Mouse (Mus musculus) heart, postnatal 0 days (tissue): ENCODE data around the gene C530008M17Rik. TPM values are rescaled to one million over a fixed set of nuclear protein-coding genes. Genes with fewer than 3 reads are reported as not detected.

ENCODE experiments used
- ATAC-seq: fragments of 200-750 bp; cut with Nextera tagmentation; 2 replicates; pipeline ENCODE4 v1.8.0; 2017; ENCODE audit warnings: low read depth, moderate number of reproducible peaks, moderate library complexity; ENCODE audit not compliant: insufficient read depth
- DNase-seq: peaks from one replicate; pipeline ENCODE4 v3.0.0-alpha.2; 2016; ENCODE audit warnings: low spot score
- H3K27ac ChIP-seq: fragments of 300-500 bp; sonication (generic); 2 replicates; pipeline ENCODE4 v1.5.1; 2014; ENCODE audit warnings: low read depth, mild to moderate bottlenecking
- H3K27me3 ChIP-seq: fragments of 300-500 bp; sonication (generic); 2 replicates; pipeline ENCODE4 v1.6.1; 2014; ENCODE audit warnings: low read length, mixed read lengths; ENCODE audit not compliant: control insufficient read depth, insufficient read depth
- H3K36me3 ChIP-seq: fragments of 300-500 bp; sonication (generic); replicated peaks from 2 replicates; pipeline ENCODE4 v1.6.1; 2014; ENCODE audit warnings: low read length, mixed read lengths; ENCODE audit not compliant: control insufficient read depth, insufficient read depth
- H3K4me1 ChIP-seq: fragments of 300-500 bp; sonication (generic); 2 replicates; pipeline ENCODE4 v1.6.1; 2014; ENCODE audit warnings: antibody characterized with exemption; ENCODE audit not compliant: control insufficient read depth, insufficient read depth
- H3K4me2 ChIP-seq: fragments of 300-500 bp; sonication (generic); 2 replicates; pipeline ENCODE4 v1.6.1; 2014; ENCODE audit warnings: low read depth, mild to moderate bottlenecking, low read length, moderate library complexity
- H3K4me3 ChIP-seq: fragments of 300-500 bp; sonication (generic); 2 replicates; pipeline ENCODE4 v1.5.1; 2014; ENCODE audit warnings: low read depth, low read length
- H3K9ac ChIP-seq: fragments of 300-500 bp; sonication (generic); replicated peaks from 2 replicates; pipeline ENCODE4 v1.6.1; 2014; ENCODE audit warnings: low read depth, low read length, mixed read lengths
- H3K9me3 ChIP-seq: fragments of 300-500 bp; sonication (generic); replicated peaks from 2 replicates; pipeline ENCODE4 v1.6.1; 2016; ENCODE audit warnings: low read length; ENCODE audit not compliant: control insufficient read depth
- CTCF ChIP-seq: IDR thresholded peaks from 2 replicates; pipeline ENCODE4 v1.5.1; 2016; ENCODE audit warnings: antibody characterized with exemption, control low read depth, low read depth
- EP300 ChIP-seq: IDR thresholded peaks from 2 replicates; pipeline ENCODE4 v1.6.1; 2016; ENCODE audit warnings: antibody characterized with exemption, low read depth
- WGBS: fragments of 180-500 bp; shearing (Covaris S2); extraction: QIAGEN DNeasy Blood & Tissue Kit; methylation state at CpG from one replicate; pipeline ENCODE4 v1.1.7; 2014; 5-methylcytosine and 5-hydroxymethylcytosine counted together
- polyA plus RNA-seq: library from polyadenylated mRNA; unstranded; fragments of >200 nt; fragmentation: Nextera tagmentation; extraction: Ambion mirVana; gene quantifications from 2 replicates; pipeline ENCODE4 v1.2.1, GENCODE M21; 2015
- total RNA-seq: library from RNA; depleted of rRNA; stranded (reverse); fragments of >200 nt; gene quantifications from 2 replicates; pipeline ENCODE4 v1.2.3, GENCODE M21; 2014; ENCODE audit warnings: low replicate concordance

The C530008M17Rik gene
- total and polyA plus RNA-seq, 2 experiments from 2014 or later, result 7.3 to 18.8 TPM

DNA sequence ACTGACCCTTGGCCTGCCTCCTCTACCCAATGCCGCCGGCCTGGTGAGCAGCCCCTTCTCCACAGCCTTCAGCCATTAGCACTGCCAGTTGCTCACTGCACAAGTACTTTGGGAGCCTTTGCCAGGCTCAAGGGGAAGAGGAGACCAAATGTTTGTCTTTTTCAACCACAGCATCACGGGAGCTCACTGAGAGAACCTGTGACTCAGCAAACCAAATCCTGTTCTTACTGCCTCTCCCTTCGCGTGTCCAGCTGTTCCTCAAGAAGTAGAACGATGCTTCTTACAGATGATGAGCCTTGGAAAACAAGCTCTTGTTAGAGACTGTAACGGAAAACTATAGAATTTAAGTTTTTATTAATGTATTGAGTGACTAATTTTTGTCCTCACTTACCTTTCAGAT, 12.1 kb upstream of the C530008M17Rik start:
- Histone ChIP-seq H3K9me3 (no peaks in the 10 kb centered on the region), H3K4me1 (no peaks in the 10 kb centered on the region), H3K9ac (no peak overlapping the region), H3K36me3 (peaks cover 44% of the 10 kb centered on the region), H3K27ac (no peak overlapping the region), H3K27me3 (no peaks in the 10 kb centered on the region), H3K4me3 (no peak overlapping the region), H3K4me2 (no peak overlapping the region)
- WGBS, result 91% methylated on average over 7 of the region's 7 CpGs
- ATAC-seq (no peak), DNase-seq (no peak)
- no peak for TF ChIP-seq CTCF
- no peak for TF ChIP-seq EP300

DNA sequence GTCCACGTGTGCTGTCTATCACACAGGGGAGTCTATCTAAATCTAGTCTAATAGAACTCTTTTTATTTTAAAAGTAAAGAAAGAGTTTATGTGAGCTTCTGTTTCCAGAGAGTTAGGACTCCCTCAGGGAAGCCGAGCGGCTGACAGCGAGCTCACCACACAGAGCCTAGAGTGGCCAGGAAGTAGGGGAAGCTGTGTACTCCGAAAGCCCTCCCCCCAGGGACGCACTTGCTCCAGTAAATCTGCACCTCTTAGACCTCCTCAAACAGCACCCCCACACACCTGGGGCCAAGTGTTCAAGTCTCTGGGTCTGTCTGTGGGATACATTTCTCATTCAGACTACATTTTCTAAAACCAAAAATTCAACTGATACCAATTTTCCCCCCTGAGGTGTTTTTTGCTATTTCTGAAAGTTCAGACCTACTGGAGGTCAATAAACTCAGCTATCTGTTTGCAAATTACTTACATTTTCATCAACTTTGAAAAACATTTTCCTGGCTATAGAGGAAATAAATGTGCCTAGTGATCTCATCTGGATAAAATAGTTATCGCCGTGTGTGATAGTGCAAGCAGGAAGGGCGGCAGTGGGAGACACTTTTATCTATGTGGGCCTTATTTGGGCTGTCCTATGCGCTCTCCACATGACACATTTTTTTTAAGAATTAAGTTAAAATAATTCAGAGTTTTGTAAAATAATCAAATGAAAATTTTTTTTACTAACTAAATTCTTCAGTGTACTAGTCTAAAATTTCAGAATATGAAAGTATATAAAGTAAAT, 11.0 kb upstream of the C530008M17Rik start:
- no peak overlapping the region for H3K27ac ChIP-seq
- H3K4me1 ChIP-seq, result no peaks in the 10 kb centered on the region
- ATAC-seq, result no peak
- no peaks in the 10 kb centered on the region for H3K27me3 ChIP-seq
- H3K9me3 ChIP-seq, result no peaks in the 10 kb centered on the region
- DNase-seq, result no peak
- H3K36me3 ChIP-seq, result peaks cover 39% of the 10 kb centered on the region
- no peak for TF ChIP-seq EP300
- TF ChIP-seq CTCF, result no peak
- no peak overlapping the region for H3K9ac ChIP-seq
- no peak overlapping the region for H3K4me2 ChIP-seq
- no peak overlapping the region for H3K4me3 ChIP-seq
- 86% methylated on average over 10 of the region's 10 CpGs for WGBS

DNA sequence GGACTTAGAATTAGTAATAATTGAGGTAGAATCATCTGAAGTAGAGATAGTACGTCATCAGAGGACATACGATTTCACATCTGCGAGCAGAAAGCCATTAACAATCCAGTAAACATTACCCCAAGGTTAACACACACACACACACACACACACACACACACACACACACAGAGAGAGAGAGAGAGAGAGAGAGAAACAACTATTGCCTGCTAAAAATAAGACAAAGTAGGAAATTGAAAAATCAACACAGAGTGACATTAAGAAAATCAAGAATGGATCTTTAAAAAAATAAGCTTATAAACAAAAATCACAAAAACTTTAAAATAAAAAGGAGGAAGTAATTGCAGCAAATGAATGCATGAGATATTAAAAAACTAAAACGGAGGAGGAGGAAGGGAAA, 6.4 kb upstream of the C530008M17Rik start:
- no peak overlapping the region for H3K9ac ChIP-seq
- WGBS, result 78% methylated on average over 4 of the region's 4 CpGs
- no peak for ATAC-seq

DNA sequence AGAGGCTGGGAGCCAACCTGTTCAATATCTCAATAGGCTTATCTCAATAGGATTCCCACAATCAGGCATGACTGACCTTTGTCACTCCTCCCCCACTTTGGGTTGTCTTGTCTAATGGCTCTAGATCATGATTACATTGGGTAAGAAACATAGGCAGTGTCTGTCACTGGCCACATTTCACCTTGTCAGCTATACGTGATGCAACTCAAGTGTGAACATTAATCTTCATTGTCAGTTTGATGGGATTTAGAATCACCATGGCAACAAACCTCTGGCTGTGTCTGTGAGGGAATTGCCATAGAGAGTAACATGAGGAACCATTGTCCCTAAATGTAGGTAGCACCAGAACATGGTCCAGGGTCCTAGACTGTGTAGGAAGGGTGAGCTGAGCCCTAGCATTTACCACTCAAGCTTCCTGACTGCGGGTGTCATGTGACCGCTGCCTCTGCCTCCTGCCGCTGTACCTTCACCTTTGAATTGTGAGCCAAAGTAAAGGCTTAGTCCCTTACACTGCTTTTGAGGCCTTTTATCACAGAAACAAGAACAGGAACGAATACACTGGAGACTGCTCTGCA, 5.1 kb upstream of the C530008M17Rik start:
- Histone ChIP-seq H3K9me3 (no peaks in the 10 kb centered on the region), H3K36me3 (peaks cover 6% of the 10 kb centered on the region; the same call in 1 of the 2 replicates), H3K9ac (no peak overlapping the region), H3K4me3 (no peak overlapping the region), H3K27ac (no peak overlapping the region), H3K4me2 (no peak overlapping the region), H3K27me3 (no peaks in the 10 kb centered on the region), H3K4me1 (no peaks in the 10 kb centered on the region)
- 66% methylated on average over 5 of the region's 5 CpGs for WGBS
- no peak for ATAC-seq
- DNase-seq, result no peak
- TF ChIP-seq EP300 (no peak), CTCF (no peak)

More for the DNA sequence above, 6.4 kb upstream of the C530008M17Rik start:
- peaks cover 6% of the 10 kb centered on the region; the same call in 1 of the 2 replicates for H3K36me3 ChIP-seq
- H3K4me1 ChIP-seq, result no peaks in the 10 kb centered on the region
- DNase-seq, result no peak
- no peak overlapping the region for H3K4me2 ChIP-seq
- H3K27me3 ChIP-seq, result no peaks in the 10 kb centered on the region
- H3K27ac ChIP-seq, result no peak overlapping the region
- no peak overlapping the region for H3K4me3 ChIP-seq
- TF ChIP-seq EP300, result no peak
- no peak for TF ChIP-seq CTCF
- H3K9me3 ChIP-seq, result no peaks in the 10 kb centered on the region

DNA sequence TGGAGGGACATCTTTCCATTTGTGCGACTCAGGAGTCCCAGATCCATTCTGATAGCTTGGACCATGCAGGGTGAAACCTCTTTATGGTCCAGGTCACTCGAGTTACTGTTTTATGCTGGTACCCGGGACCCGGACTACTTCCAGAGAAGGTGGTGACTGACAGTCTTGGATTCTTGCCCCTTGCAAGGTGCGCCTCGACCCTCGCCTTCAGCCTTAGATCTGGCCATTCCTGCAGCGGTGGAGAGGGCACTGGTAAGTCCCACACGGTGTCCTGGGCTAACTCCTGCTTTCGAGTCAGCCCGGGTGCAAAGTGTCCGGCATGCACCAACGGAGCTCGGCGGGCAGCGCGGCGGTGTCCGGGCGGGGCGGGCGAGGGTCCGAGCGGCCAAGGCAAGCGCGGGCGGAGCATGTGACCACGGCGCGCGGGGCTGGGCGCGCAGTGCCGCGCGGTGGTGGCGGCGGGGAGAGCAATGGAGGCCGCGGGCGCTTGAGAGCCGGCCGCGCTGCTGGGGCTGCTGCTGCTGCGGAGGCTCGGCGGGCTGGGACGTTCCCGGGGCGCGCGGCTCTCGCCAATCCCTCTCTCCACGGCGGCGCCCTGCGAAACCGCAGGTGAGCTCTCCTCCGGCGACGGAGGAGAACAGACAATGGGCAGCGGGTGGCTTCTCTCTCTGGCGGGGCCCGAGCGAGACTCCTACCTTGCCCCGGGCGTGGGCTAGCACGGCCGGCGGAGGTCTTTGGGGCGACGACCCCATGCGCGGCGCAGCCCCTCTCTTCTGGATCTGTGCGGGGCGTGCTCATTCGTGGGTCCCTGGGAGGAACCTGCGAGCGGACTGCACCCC, 1.2 kb downstream of the C530008M17Rik start:
- no peak overlapping the region for H3K27ac ChIP-seq
- no peaks in the 10 kb centered on the region for H3K4me1 ChIP-seq
- peak overlapping the region; percentile 48 for H3K9ac ChIP-seq
- TF ChIP-seq EP300 (no peak), CTCF (0 out of 2 replicates have a peak, but pooled peaks have one; percentile 2)
- H3K27me3 ChIP-seq, result 0 out of 2 replicates have a peak, but pooled peaks cover 4% of the 10 kb centered on the region
- peak overlapping the region; percentile 99 for H3K4me2 ChIP-seq
- no peaks in the 10 kb centered on the region for H3K9me3 ChIP-seq
- peak overlapping the region; percentile 64 for H3K4me3 ChIP-seq
- DNase-seq, result peak; percentile 49
- no peaks in the 10 kb centered on the region for H3K36me3 ChIP-seq
- ATAC-seq, result peak; percentile 91
- 1% methylated on average over 70 of the region's 80 CpGs for WGBS
